Mouse (Mus musculus): ENCODE data around the gene Zc2hc1c. TPM values are rescaled to one million over a fixed set of nuclear protein-coding genes. Genes with fewer than 3 reads are reported as not detected.

Zc2hc1c gene
- total RNA-seq, 2 experiments from 2014 or later: 1.4 to 1.5 TPM

DNA sequence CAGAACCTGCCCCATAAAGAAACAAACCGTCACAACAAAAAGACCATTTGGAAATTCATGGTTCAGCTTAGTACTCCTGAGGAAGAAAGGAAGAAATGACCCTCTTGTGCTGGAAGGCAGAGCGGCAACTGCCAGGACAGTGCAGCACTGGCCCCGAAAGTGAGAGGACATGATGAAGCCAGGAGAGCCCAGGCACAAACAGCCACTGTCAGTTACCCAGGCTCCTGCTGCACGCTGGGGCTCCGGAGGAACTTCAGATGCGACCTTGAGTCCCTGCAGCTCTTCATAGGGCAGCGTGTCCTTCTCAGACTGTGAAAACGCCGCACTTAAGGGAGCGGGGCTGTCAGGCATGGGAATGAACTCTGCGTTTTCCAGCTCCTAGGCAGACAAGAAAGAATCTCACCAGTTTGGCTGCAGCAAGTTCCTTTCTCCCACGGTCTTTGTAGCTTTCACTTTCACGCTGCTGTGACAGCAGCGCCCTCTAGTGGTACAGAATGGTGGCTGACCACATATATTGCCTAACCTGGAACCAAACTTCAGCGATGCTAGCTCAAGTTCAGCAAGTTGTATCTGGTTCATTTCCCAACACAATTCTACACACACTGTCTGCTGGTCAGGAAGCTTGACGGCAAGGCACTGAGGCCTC is 17.0 kb downstream of the Zc2hc1c start:
- intact Hi-C loops (cut with DNase I): loop anchor here (2.0 to 10.0 kb wide), 2 partner anchors 137 to 331 kb away; partner anchors contain the start of genes Arel1 and Fcf1

DNA sequence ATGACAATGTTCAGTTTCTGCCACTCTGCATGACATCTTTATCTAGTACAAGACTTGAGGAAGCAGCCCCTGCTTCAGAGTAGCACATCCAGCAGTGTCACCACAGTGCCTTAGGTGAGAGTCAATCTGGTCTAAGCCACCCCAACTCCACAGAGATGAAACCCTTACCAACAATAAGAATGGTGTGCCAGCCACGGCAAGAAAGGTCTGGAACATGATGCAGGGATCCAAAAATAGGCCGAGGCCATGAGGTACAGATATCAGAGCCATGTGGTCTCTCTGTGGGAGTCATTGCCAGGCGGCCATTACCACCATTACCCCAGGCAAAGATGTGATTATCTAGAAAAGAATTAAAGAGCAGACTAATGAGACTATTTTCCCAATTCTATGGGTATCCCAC is 20.3 kb downstream of the Zc2hc1c start:
- no peak for DNase-seq (ENCODE audit: low spot score in 2 of 2)
- intact Hi-C loops (cut with DNase I): loop anchor here (10.0 kb wide), 1 partner anchor 334 kb away; the partner anchor contains the start of genes Arel1 and Fcf1

More for the DNA sequence above, 17.0 kb downstream of the Zc2hc1c start:
- DNase-seq (ENCODE audit: low spot score in 2 of 2): peak; percentile 90 to 92

DNA sequence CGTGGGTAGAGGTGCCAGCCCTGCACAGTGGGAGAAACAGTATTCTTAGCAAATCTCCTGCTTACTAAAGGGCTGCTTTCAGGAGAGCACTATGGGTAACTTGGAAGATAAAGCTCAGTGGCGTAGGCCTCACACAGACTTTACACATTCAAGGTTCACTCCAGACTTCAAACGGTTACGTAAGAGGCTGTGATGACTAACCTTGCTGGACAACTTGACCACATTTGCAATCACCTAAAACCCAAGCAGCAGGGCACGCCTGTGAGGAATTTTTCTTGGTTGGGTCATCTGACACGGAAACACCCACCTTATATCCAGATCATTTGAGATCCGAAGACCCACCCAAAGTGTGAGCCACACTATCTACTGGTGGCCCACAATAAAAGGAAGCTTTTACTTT is 41.8 kb downstream of the Zc2hc1c start:
- intact Hi-C loops (cut with DNase I): no loop called here
- DNase-seq (ENCODE audit: low spot score in 2 of 2): no peak

DNA sequence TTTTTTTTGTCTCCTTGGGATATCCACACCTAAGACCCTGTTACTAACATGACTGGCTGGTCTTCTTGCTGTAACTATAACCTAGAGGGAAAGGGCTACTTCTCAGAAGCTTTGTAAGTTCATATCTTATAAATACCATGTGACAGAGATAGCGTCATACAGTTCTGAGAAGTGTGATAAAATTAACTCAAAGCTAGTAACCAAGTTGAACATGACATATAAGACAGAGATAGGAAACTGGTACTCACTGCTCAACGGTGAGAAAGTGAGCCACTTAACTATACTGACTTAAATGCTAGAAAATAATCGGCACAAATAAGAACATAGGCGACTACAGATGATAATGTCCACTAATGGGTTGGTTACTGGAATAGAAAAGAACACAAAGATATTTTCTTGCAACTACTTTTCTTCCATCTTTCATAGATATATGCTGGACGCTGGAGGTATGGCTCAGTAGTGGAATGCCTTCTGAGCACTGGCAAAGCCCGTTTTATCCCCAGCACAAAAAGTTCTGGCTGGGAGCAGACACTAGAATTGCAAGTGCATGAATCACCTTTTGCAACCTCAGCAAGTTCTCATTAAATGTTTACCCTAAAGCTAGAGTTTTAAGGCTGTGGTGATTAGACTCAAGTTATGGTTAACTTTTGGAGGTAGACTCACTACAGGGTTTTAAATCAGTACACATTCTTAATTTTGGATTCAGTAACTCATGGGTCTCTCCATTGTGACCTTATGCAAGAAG is 49.3 kb downstream of the Zc2hc1c start:
- intact Hi-C loops (cut with DNase I): no loop called here
- no peak for DNase-seq (ENCODE audit: low spot score in 2 of 2)

DNA sequence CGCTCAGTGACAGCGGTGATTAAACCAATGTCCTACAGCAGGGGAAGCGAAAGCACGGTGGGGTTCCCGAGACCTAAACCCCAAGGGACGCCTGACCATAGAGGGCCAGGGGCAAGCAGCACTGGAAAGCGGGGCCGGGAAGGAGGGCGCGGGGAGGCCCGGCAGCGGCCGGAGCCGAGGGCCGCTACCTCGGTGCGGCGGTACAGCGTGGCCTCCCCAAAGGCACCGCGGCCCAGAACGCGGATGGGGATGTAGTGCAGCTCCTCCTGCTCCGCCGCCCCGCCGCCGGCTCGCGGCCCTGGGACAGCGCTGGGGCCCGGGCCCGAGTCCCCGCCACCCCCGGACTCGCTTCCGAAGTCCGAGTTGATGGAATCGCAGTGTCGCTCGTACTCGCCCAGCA is 50.4 kb downstream of the Zc2hc1c start:
- DNase-seq (ENCODE audit: low spot score in 2 of 2): no peak
- intact Hi-C loops (cut with DNase I): no loop called here

DNA sequence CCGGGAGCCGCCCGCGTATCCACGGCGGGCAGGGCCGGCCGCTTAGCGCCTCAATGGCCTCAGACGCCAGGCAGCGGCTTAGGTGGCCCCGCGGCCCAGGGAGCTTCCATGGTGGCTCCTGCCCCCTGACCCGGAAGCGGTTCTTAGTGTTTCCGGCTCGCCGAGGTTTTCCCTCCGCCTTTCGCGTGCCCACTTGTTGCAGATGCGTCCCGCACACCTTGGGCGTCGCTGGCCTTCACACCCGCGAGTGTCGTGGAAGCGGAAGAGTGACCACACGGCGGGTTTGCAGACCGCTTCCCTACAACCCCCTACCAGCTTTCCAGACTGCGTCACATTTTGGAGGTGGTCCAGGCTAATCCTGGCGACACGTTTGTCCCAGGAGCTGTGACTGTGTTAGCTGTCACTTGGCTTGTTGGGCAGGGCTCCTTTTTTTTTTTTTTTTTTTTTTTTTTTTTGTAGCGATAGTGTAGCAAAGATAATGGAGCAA is 50.9 kb downstream of the Zc2hc1c start, which contains the start of gene Nek9:
Gene Nek9, minus strand, starts transcription at position 120 of the 487 bp plus-strand sequence.
- peak; percentile 95 for DNase-seq (ENCODE audit: low spot score in 2 of 2)
- intact Hi-C loops (cut with DNase I): no loop called here

DNA sequence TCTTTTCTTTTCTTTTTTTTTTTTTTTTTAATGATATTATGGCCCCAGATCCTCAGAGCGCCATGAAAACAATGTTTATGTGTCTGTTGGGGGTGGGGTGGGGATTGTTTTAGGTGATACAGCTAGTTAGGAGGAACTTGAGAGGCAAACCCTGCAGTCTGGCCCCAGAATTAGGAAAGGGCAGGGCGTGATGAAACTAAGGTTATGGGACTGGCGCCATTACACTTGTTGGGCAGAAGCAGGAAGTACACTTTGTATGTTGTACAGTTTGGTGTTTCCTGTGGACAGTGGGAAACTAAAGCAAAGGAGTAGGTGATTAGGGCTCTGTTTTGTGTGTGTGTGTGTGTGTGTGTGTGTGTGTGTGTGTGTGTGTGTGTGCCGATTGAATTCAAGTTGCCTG is 51.6 kb downstream of the Zc2hc1c start:
- intact Hi-C loops (cut with DNase I): loop anchor here (2.0 kb wide), 1 partner anchor 153 kb away; no protein-coding TSS in a partner anchor
- DNase-seq (ENCODE audit: low spot score in 2 of 2): no peak

DNA sequence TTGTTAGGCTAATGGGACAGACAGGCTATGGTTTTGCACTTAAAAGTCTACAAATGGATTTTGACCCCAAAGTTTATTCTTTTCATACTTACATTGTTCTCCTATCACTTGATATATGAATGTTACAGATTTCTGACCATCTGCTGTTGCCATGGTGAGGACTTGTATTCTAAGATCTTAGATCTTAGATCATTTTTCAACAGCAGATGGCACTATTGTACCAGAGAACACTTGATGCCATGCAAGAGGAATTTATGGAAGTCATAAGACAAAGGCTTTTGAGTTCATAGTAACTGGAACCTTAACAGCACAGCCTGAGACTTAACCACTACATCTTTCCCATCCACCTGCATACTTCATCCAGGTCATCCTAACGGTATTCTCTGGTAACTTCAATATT is 52.7 kb downstream of the Zc2hc1c start:
- DNase-seq (ENCODE audit: low spot score in 2 of 2): peak; percentile 59 to 83
- intact Hi-C loops (cut with DNase I): loop anchor here (2.0 kb wide), 1 partner anchor 152 kb away; no protein-coding TSS in a partner anchor

DNA sequence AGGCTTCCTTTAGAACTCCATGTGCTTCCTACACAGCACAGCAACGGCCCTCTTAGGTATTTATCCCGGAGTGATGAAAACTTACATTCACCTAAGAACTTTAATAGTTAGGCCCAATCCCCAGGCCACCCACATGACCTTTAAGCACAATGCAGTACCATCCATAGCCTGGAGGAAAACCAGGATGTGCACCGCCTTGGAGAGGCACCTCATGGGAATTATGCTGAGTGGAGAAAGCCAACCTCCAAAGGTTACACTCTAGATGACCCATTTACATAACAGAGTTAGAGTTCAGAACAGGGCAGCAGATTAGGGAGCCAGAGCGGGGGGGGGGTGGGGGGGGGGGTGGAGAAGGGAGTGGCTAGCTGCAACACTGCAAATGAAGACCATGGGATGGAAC is 53.9 kb downstream of the Zc2hc1c start:
- intact Hi-C loops (cut with DNase I): no loop called here

DNA sequence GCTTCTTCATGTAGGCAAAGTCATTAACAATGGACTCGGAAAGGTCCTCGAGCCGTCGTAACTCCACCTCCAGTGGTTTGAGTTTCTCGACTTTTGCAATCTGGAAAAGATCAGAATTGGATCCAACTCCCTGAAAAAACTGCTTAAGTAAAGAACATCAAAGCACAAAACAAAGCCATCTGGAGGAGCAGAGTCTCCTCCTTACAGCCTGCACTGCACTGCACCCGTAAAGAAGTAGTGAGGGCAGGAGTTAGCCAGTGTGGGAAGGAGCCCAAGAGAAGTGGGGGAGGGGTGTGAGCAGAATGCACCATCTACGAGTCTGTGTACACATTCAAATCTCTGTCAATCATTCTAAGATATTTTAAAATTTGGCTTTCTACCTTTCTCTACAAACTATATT is 55.9 kb downstream of the Zc2hc1c start:
- intact Hi-C loops (cut with DNase I): no loop called here
- no peak for DNase-seq (ENCODE audit: low spot score in 2 of 2)

More for the DNA sequence above, 53.9 kb downstream of the Zc2hc1c start:
- no peak for DNase-seq (ENCODE audit: low spot score in 2 of 2)

DNA sequence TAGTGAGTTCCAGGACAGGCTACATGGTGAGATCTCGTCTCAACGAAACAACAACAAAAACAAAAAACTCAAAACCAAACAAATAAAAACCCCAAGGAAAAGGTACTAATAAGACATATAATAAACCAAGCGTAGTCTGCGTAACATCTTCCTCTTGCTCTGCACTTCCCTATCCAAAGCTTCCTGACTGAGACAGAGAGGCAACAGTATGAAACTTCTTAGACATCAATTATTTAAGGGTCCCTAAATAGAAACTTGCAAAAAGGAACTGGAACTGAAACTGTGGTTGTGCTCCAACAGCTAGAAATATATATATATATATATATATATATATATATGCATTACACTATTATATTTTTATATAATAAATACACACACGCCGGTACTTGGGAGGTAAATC is 57.2 kb downstream of the Zc2hc1c start:
- intact Hi-C loops (cut with DNase I): loop anchor here (5.0 kb wide), 1 partner anchor 317 kb away; no protein-coding TSS in a partner anchor

DNA sequence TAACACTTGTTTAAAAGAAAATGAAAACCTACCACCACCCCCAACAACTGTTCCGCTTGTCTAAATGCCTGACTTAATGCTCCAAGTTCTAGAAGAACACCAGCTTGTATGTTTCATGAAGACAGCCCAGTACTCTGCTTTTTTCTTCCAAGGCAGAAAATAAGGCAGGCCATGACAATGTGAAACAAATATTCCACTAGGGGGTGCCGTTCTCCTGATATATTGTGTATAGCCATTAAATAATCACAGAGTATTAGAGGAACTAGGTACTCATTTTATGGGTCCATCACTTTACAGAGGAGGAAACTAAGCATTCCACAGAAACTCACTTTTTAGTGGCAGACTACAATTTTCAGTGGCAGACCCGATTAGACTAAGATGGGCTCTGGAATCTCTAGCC is 58.0 kb downstream of the Zc2hc1c start:
- DNase-seq (ENCODE audit: low spot score in 2 of 2): peak; percentile 70 to 77
- intact Hi-C loops (cut with DNase I): loop anchor here (2.0 to 5.0 kb wide), 2 partner anchors 140 to 316 kb away; no protein-coding TSS in a partner anchor

More for the DNA sequence above, 57.2 kb downstream of the Zc2hc1c start:
- no peak for DNase-seq (ENCODE audit: low spot score in 2 of 2)

DNA sequence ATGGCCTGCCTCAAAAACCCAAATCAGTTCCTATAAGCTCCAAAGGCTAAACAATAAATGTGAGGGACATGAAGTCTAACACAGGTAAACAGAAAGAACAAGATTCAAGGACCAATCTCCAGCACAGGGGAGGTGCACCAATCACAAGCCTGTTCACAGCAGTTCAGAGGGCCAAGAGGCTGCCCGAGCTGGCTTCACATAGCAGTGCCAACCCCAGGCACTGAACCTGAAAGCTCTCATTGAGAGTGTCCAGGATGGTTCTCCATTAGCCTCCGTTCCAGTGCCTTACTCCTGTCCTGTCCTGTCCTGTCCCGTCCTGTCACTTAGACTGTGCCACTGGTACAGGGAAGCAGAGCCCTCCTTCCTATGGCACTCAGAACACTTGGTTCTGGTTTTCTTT is 58.8 kb downstream of the Zc2hc1c start:
- intact Hi-C loops (cut with DNase I): loop anchor here (2.0 to 5.0 kb wide), 2 partner anchors 140 to 315 kb away; no protein-coding TSS in a partner anchor
- DNase-seq (ENCODE audit: low spot score in 2 of 2): no peak

DNA sequence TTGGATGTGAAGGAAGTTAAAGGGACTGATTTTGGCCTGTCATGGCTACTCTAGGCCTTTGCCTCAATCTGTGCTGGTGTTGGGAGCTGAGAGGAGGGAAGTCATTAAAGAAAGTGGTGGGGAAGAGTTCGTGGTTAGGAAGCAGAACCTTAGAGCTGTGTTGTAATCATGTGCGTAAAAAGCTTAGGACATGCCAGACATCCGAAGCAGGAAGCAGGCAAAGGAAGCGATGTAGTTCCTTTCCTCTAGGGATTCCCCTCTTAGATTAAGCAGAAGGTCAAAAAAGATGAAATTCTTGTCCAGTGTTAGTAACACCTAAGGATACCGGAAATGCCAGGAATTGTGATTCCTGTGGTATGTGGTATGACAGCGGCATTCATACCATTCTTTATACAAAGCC is 59.9 kb downstream of the Zc2hc1c start:
- intact Hi-C loops (cut with DNase I): loop anchor here (5.0 kb wide), 1 partner anchor 314 kb away; no protein-coding TSS in a partner anchor

More for the DNA sequence above, 59.9 kb downstream of the Zc2hc1c start:
- no peak for DNase-seq (ENCODE audit: low spot score in 2 of 2)

Small RNA genes lying within 50 kb of the gene (microRNA-seq; reads per million reads assigned to microRNA genes)
- gene Mir6938: 0.53 to 1.0 reads per million in 2 experiments

Other genes with a start within 250 kb of the Zc2hc1c start
- 1 to 10 TPM; 1.0 to 1.2 TPM for gene Prox2, start 177.8 kb upstream of the Zc2hc1c start, total RNA-seq (2021)
- gene Dlst, start 177.8 kb upstream of the Zc2hc1c start, total RNA-seq (2021): 100 to 1,000 TPM; 173 TPM
- gene Rps6kl1, start 137.3 kb upstream of the Zc2hc1c start, total RNA-seq (2021): 10 to 100 TPM; 37.9 to 41.1 TPM
- 1 to 10 TPM; 2.5 to 2.7 TPM for gene Pgf, start 110.8 kb upstream of the Zc2hc1c start, total RNA-seq (2021)
- gene Eif2b2, start 69.1 kb upstream of the Zc2hc1c start, total RNA-seq (2021): 10 to 100 TPM; 63.5 to 65.0 TPM
- gene Mlh3, start 18.0 kb upstream of the Zc2hc1c start, total RNA-seq (2021): 10 to 100 TPM; 14.3 TPM
- gene Acyp1, start 153 bp upstream of the Zc2hc1c start, total RNA-seq (2021): 10 to 100 TPM; 35.2 to 35.5 TPM
- 10 to 100 TPM; 25.1 to 26.4 TPM for gene Nek9, start 50.8 kb downstream of the Zc2hc1c start, total RNA-seq (2021)
- gene Tmed10, start 86.3 kb downstream of the Zc2hc1c start, total RNA-seq (2021): 100 to 1,000 TPM; 157 to 161 TPM
- gene Fos, start 185.3 kb downstream of the Zc2hc1c start, total RNA-seq (2021): 10 to 100 TPM; 31.1 to 40.8 TPM